Mouse (Mus musculus) naive thymus-derived CD4-positive, alpha-beta T cell, adult 5 months (primary cell): ENCODE measurements around the gene Olfr1026. TPM values are rescaled to one million over a fixed set of nuclear protein-coding genes. Genes with fewer than 3 reads are reported as not detected.

Source experiments
- polyA plus RNA-seq: library from polyadenylated mRNA; unstranded; fragments of 100-300 nt; shearing (Covaris generic); gene quantifications from one replicate; pipeline ENCODE4 v1.2.1, GENCODE M21; 2017

The Olfr1026 gene
- not detected for polyA plus RNA-seq

GRCm38 (mm10) chr2:85921258-85921657, at the start of gene Olfr1026:
Gene Olfr1026, plus strand, starts transcription at chr2:85921558.

GRCm38 (mm10) chr2:85885340-85885739, 36.0 kb upstream of the Olfr1026 start, which contains the start of gene Olfr1023:
Gene Olfr1023, plus strand, starts transcription at chr2:85885640.

GRCm38 (mm10) chr2:85904952-85905351, 16.4 kb upstream of the Olfr1026 start, which contains the start of gene Olfr1024:
Gene Olfr1024, minus strand, starts transcription at chr2:85905052.

GRCm38 (mm10) chr2:85914893-85915292, 6.5 kb upstream of the Olfr1026 start, which contains the start of gene Olfr1025-ps1:
Gene Olfr1025-ps1, plus strand, starts transcription at chr2:85915193.

DNA sequence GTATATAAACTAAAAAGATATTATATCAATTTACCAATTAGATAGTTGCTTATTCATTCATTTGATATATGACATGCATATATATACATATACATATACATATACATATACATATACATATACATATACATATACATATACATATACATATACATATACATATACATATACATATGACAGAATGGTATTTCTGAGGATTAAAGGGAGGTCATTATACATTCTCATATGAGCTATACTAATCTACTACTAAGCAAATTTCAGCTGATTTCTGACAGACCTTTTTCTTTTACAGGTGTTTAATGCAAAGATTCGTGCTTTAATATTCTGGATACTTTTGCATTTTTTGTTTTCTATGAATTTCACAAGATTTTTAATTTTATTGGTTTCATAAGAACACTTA, 28.8 kb downstream of the Olfr1026 start, which contains the start of gene Olfr1028:
Gene Olfr1028, plus strand, starts transcription at position 301 of the 400 bp plus-strand sequence.

DNA sequence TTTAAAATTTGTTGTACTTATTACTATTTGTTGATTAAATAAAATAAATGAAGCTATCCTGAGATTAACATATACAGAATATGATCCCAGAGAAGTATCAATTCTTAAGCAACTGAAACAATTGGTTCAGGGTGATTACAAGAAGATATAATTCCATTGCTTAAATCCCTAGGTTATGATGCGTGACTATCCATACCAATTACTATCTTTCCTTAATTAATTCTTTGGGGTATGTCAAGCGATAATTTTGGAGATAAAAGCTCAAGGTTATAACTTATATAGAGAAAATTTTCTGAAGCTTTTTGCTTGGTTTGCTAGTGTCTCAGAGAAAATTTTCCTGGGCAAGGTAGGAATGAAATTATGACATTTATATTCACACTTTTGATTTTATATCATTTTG, 52.2 kb downstream of the Olfr1026 start, which contains the start of gene Olfr1029:
Gene Olfr1029, plus strand, starts transcription at position 301 of the 400 bp plus-strand sequence.

Other genes with a start within 250 kb of the Olfr1026 start
- gene Olfr1006, start 242.8 kb upstream of the Olfr1026 start, polyA plus RNA-seq: not detected
- gene Olfr1008, start 232.1 kb upstream of the Olfr1026 start, polyA plus RNA-seq: not detected
- gene Olfr1009, start 206.1 kb upstream of the Olfr1026 start, polyA plus RNA-seq: not detected
- gene Olfr1012, start 158.8 kb upstream of the Olfr1026 start, polyA plus RNA-seq: not detected
- gene Olfr1013, start 154.5 kb upstream of the Olfr1026 start, polyA plus RNA-seq: not detected
- not detected for gene Olfr1014, start 148.8 kb upstream of the Olfr1026 start, polyA plus RNA-seq
- gene Olfr1015, start 139.5 kb upstream of the Olfr1026 start, polyA plus RNA-seq: not detected
- gene Olfr1016, start 119.0 kb upstream of the Olfr1026 start, polyA plus RNA-seq: not detected
- not detected for gene Olfr1018, start 103.1 kb upstream of the Olfr1026 start, polyA plus RNA-seq
- gene Olfr1019, start 76.1 kb upstream of the Olfr1026 start, polyA plus RNA-seq: not detected
- not detected for gene Olfr1020, start 74.5 kb upstream of the Olfr1026 start, polyA plus RNA-seq
- not detected for gene Olfr1022, start 53.0 kb upstream of the Olfr1026 start, polyA plus RNA-seq
- gene Olfr1023, start 35.9 kb upstream of the Olfr1026 start, polyA plus RNA-seq: not detected
- not detected for gene Olfr1024, start 16.5 kb upstream of the Olfr1026 start, polyA plus RNA-seq
- not detected for gene Olfr1025-ps1, start 6.4 kb upstream of the Olfr1026 start, polyA plus RNA-seq
- not detected for gene Olfr1028, start 28.9 kb downstream of the Olfr1026 start, polyA plus RNA-seq
- gene Olfr1029, start 52.3 kb downstream of the Olfr1026 start, polyA plus RNA-seq: not detected
- 0.15 TPM for gene Olfr1030, start 57.7 kb downstream of the Olfr1026 start, polyA plus RNA-seq
- not detected for gene Olfr1031, start 68.7 kb downstream of the Olfr1026 start, polyA plus RNA-seq
- not detected for gene Olfr1032, start 84.0 kb downstream of the Olfr1026 start, polyA plus RNA-seq
- gene Olfr1033, start 99.1 kb downstream of the Olfr1026 start, polyA plus RNA-seq: 13.4 TPM
- not detected for gene Olfr1034, start 124.3 kb downstream of the Olfr1026 start, polyA plus RNA-seq
- gene Olfr1036, start 152.4 kb downstream of the Olfr1026 start, polyA plus RNA-seq: not detected
- gene Olfr1037, start 165.8 kb downstream of the Olfr1026 start, polyA plus RNA-seq: not detected
- not detected for gene Olfr1039, start 214.4 kb downstream of the Olfr1026 start, polyA plus RNA-seq
- not detected for gene Olfr1040, start 225.2 kb downstream of the Olfr1026 start, polyA plus RNA-seq
- 0.06 TPM for gene Olfr1042, start 240.3 kb downstream of the Olfr1026 start, polyA plus RNA-seq
- 0.37 TPM for gene Olfr1043, start 246.0 kb downstream of the Olfr1026 start, polyA plus RNA-seq